ENCODE assay signal across 26 mouse cellular contexts in genomic region chr12:49513131-49513530, GRCm38 (mm10).
A peak's percentile ranks its signal among the peaks of the same experiment; 100 is the strongest.
DNase-seq lines count a peak whose midpoint lies in the region; ATAC-seq lines count a peak whose summit lies in the region.
"Had no signal": no experiment of that assay in that cellular context is flagged by ENCODE, and none has a peak within 500 bp of the region (broad histone marks: within the 10 kb centered on the region; RNA-seq: fewer than 3 reads in every experiment).

No protein-coding gene starts in this region.

- no peak overlapping the region for H3K9ac ChIP-seq in forebrain, embryonic 13.5 days
- H3K9ac ChIP-seq: embryonic facial prominence, embryonic 13.5 days; embryonic facial prominence, embryonic 15.5 days; forebrain, embryonic 15.5 days; forebrain, postnatal 0 days had no signal

- H3K4me3 ChIP-seq in forebrain, embryonic 13.5 days = no peak overlapping the region
- H3K4me3 ChIP-seq: embryonic facial prominence, embryonic 13.5 days; embryonic facial prominence, embryonic 15.5 days; erythroblast, embryonic 14.5 days; forebrain, embryonic 15.5 days had no signal

- no peak overlapping the region for H3K27ac ChIP-seq in forebrain, embryonic 13.5 days
- H3K27ac ChIP-seq: embryonic facial prominence, embryonic 13.5 days; embryonic facial prominence, embryonic 15.5 days; forebrain, embryonic 15.5 days had no signal

- no peak overlapping the region for H3K4me2 ChIP-seq in forebrain, embryonic 13.5 days
- H3K4me2 ChIP-seq: embryonic facial prominence, embryonic 13.5 days; embryonic facial prominence, embryonic 15.5 days; forebrain, embryonic 15.5 days had no signal

- no peaks in the 10 kb centered on the region for H3K4me1 ChIP-seq in forebrain, embryonic 13.5 days
- H3K4me1 ChIP-seq: embryonic facial prominence, embryonic 13.5 days; embryonic facial prominence, embryonic 15.5 days; forebrain, embryonic 15.5 days had no signal

- no peaks in the 10 kb centered on the region for H3K9me3 ChIP-seq in forebrain, embryonic 13.5 days (replicated peaks)
- H3K9me3 ChIP-seq: embryonic facial prominence, embryonic 13.5 days; embryonic facial prominence, embryonic 15.5 days; forebrain, embryonic 15.5 days had no signal

- DNase-seq in 3134 (ENCODE audit: extremely low read depth, insufficient read length, low spot score) = peak; percentile 11
- peak; percentile 74 for DNase-seq in Muller cell, postnatal 12 days (ENCODE audit: inconsistent ontology term)
- peak; percentile 7 for DNase-seq in brain, adult 2 months (ENCODE audit: low read depth, low spot score)
- DNase-seq in skeletal muscle tissue, adult 2 months (ENCODE audit: low read depth, low spot score) = peak; percentile 10
- DNase-seq in cerebellum, adult 11 months = no peak
- no peak for DNase-seq in adrenal gland, adult 8-10 months
- DNase-seq: adrenal gland, postnatal 10 days; adrenal gland, postnatal 25 days; B cell, adult 2 months; cerebellum, adult 18-20 months; cerebellum, adult 8-10 months; cerebellum, adult 9-11 months; cerebellum, postnatal 14 days; cerebellum, postnatal 36 days; embryo, embryonic 11 days; forebrain, postnatal 0 days had no signal

- H3K36me3 ChIP-seq in forebrain, embryonic 13.5 days (ENCODE audit: poor library complexity, severe bottlenecking) = no peaks in the 10 kb centered on the region
- H3K36me3 ChIP-seq: embryonic facial prominence, embryonic 13.5 days; embryonic facial prominence, embryonic 15.5 days; forebrain, embryonic 15.5 days; G1E had no signal

- no peak for ATAC-seq in forebrain, embryonic 13.5 days
- ATAC-seq: activated CD4-positive, CD25-positive, alpha-beta regulatory T cell, adult 4 months; CD4-positive, CD25-positive, alpha-beta regulatory T cell, adult 4 months; forebrain, embryonic 15.5 days; forebrain, postnatal 0 days; Patski had no signal

- no peaks in the 10 kb centered on the region for H3K27me3 ChIP-seq in forebrain, embryonic 13.5 days
- H3K27me3 ChIP-seq: CH12.LX; embryonic facial prominence, embryonic 13.5 days; embryonic facial prominence, embryonic 15.5 days; forebrain, embryonic 15.5 days; Patski had no signal

Comparison
In these comparisons a context has a peak if more than half of its experiments do, and no peak if none do; other contexts are left out.
1. DNase-seq: peak in 3134 (single experiment), Muller cell, postnatal 12 days (single experiment), brain, adult 2 months (single experiment) and skeletal muscle tissue, adult 2 months (single experiment); none in cerebellum, adult 11 months (single experiment) and adrenal gland, adult 8-10 months (single experiment).